Mouse (Mus musculus): Measurements from ENCODE around the gene Nlrp1b. TPM values are rescaled to one million over a fixed set of nuclear protein-coding genes. Genes with fewer than 3 reads are reported as not detected.
A peak's percentile ranks its signal among the peaks of the same experiment; 100 is the strongest.

Nlrp1b gene
- polyA plus RNA-seq, 1 experiment = 0.01 TPM

- Histone ChIP-seq H3K4me3 (no peak overlapping the region), H3K27me3 (ENCODE audit: control insufficient read depth, insufficient read depth, insufficient read length) (no peaks in the 10 kb centered on the region), H3ac (ENCODE audit: control insufficient read depth, insufficient read length) (no peak overlapping the region), H3K36me3 (ENCODE audit: control insufficient read depth, insufficient read depth) (no peaks in the 10 kb centered on the region), H3K4me2 (ENCODE audit: low read depth) (no peak overlapping the region), H3K79me2 (ENCODE audit: control insufficient read depth, insufficient read depth) (no peaks in the 10 kb centered on the region)
- no peak for TF ChIP-seq POLR2AphosphoS2 (IDR thresholded peaks at IDR 0.05; ENCODE audit: insufficient read length, low read depth)
- no peak for TF ChIP-seq MAX (IDR thresholded peaks at IDR 0.05; ENCODE audit: low read depth)
- TF ChIP-seq TCF12 (IDR thresholded peaks at IDR 0.05; ENCODE audit: insufficient read depth, poor library complexity, severe bottlenecking) = no peak
- TF ChIP-seq REST (IDR thresholded peaks at IDR 0.05; ENCODE audit: insufficient read depth, insufficient read length) = no peak
- TF ChIP-seq POLR2A (IDR thresholded peaks at IDR 0.05; ENCODE audit: insufficient read length, low read depth) = no peak
These were observed 60.9 kb downstream of the Nlrp1b start for GRCm38 (mm10) chr11:71169633-71170032.

- no peak overlapping the region for H3ac ChIP-seq (ENCODE audit: control insufficient read depth, insufficient read length)
- no peaks in the 10 kb centered on the region for H3K36me3 ChIP-seq (ENCODE audit: control insufficient read depth, insufficient read depth)
- H3K4me3 ChIP-seq = no peak overlapping the region
- TF ChIP-seq MAX (IDR thresholded peaks at IDR 0.05; ENCODE audit: low read depth) (no peak), CEBPB (IDR thresholded peaks at IDR 0.05; ENCODE audit: insufficient read depth, poor library complexity, severe bottlenecking) (no peak), POLR2A (IDR thresholded peaks at IDR 0.05; ENCODE audit: insufficient read length, low read depth) (no peak), SRF (IDR thresholded peaks at IDR 0.05; ENCODE audit: control insufficient read depth, insufficient read length, low read depth) (no peak), MYOG (IDR thresholded peaks at IDR 0.05; ENCODE audit: control insufficient read depth in 1 of 3, insufficient read depth in 1 of 3, insufficient read length in 2 of 3, low read depth in 2 of 3) (no peak), REST (IDR thresholded peaks at IDR 0.05; ENCODE audit: insufficient read depth, insufficient read length) (no peak), E2F4 (IDR thresholded peaks at IDR 0.05; ENCODE audit: insufficient read depth) (no peak), MYOD1 (IDR thresholded peaks at IDR 0.05; ENCODE audit: control insufficient read depth in 1 of 3, insufficient read length in 2 of 3, low read depth in 2 of 3) (no peak), TCF12 (IDR thresholded peaks at IDR 0.05; ENCODE audit: insufficient read depth, poor library complexity, severe bottlenecking) (no peak), USF1 (IDR thresholded peaks at IDR 0.05; ENCODE audit: low read depth) (no peak), TCF3 (IDR thresholded peaks at IDR 0.05; ENCODE audit: insufficient read length, low read depth) (no peak), POLR2AphosphoS2 (IDR thresholded peaks at IDR 0.05; ENCODE audit: insufficient read length, low read depth) (no peak)
- H3K79me2 ChIP-seq (ENCODE audit: control insufficient read depth, insufficient read depth) = no peaks in the 10 kb centered on the region
- H3K27me3 ChIP-seq (ENCODE audit: control insufficient read depth, insufficient read depth, insufficient read length) = no peaks in the 10 kb centered on the region
- H3K4me2 ChIP-seq (ENCODE audit: low read depth) = no peak overlapping the region
These were observed 66.4 kb downstream of the Nlrp1b start for GRCm38 (mm10) chr11:71164139-71164538.

DNA sequence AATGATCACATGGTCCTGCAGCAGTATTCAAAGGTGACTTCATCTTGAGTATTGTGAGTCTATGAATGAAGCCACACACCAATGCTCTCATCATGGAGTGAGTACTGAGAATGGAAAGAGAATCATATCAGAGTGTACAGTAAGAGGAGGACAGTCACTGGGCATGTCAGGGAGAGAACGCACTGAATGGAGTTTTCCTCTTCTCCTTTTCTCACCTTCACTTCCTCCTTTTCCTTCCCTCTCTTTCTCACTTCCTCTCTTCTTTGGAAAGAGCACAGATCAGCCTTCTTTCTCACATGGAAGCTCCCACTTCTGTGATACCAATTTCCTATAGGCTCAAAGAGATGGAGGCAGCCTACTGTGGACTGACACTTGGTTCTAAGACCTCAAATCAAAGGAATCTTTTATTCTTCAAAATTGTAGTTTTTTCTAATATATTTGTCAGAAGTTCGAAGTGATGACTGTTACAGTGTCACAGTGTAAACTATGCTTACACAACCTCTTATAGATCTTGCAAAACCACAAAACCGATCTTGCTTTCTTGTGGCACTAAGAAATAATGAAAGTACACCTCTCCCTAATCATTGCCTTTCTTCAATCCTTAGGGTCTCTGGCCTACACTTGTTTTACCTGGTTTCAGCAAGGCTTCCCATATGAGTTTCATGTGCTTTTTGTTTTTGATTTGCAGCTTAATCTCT, 70.9 kb downstream of the Nlrp1b start:
- TF ChIP-seq MYOG (IDR thresholded peaks at IDR 0.05; ENCODE audit: control insufficient read depth in 1 of 3, insufficient read depth in 1 of 3, insufficient read length in 2 of 3, low read depth in 2 of 3) (no peak), MYOD1 (IDR thresholded peaks at IDR 0.05; ENCODE audit: control insufficient read depth in 1 of 3, insufficient read length in 2 of 3, low read depth in 2 of 3) (no peak), CEBPB (IDR thresholded peaks at IDR 0.05; ENCODE audit: insufficient read depth, poor library complexity, severe bottlenecking) (no peak), TCF3 (IDR thresholded peaks at IDR 0.05; ENCODE audit: insufficient read length, low read depth) (no peak), REST (IDR thresholded peaks at IDR 0.05; ENCODE audit: insufficient read depth, insufficient read length) (no peak), POLR2A (IDR thresholded peaks at IDR 0.05; ENCODE audit: insufficient read length, low read depth) (no peak), SRF (IDR thresholded peaks at IDR 0.05; ENCODE audit: control insufficient read depth, insufficient read length, low read depth) (no peak), TCF12 (IDR thresholded peaks at IDR 0.05; ENCODE audit: insufficient read depth, poor library complexity, severe bottlenecking) (no peak), E2F4 (IDR thresholded peaks at IDR 0.05; ENCODE audit: insufficient read depth) (no peak), POLR2AphosphoS2 (IDR thresholded peaks at IDR 0.05; ENCODE audit: insufficient read length, low read depth) (no peak), MAX (IDR thresholded peaks at IDR 0.05; ENCODE audit: low read depth) (no peak), USF1 (IDR thresholded peaks at IDR 0.05; ENCODE audit: low read depth) (no peak)
- H3K79me2 ChIP-seq (ENCODE audit: control insufficient read depth, insufficient read depth) = no peaks in the 10 kb centered on the region
- H3K4me2 ChIP-seq (ENCODE audit: low read depth) = no peak overlapping the region
- no peaks in the 10 kb centered on the region for H3K27me3 ChIP-seq (ENCODE audit: control insufficient read depth, insufficient read depth, insufficient read length)
- no peak overlapping the region for H3K4me3 ChIP-seq
- H3K36me3 ChIP-seq (ENCODE audit: control insufficient read depth, insufficient read depth) = no peaks in the 10 kb centered on the region
- no peak overlapping the region for H3ac ChIP-seq (ENCODE audit: control insufficient read depth, insufficient read length)

GRCm38 (mm10) chr11:71155272-71155671, 75.3 kb downstream of the Nlrp1b start:
- Histone ChIP-seq H3K36me3 (ENCODE audit: control insufficient read depth, insufficient read depth) (no peaks in the 10 kb centered on the region), H3K79me2 (ENCODE audit: control insufficient read depth, insufficient read depth) (no peaks in the 10 kb centered on the region), H3K4me2 (ENCODE audit: low read depth) (peak overlapping the region; percentile 13), H3K27me3 (ENCODE audit: control insufficient read depth, insufficient read depth, insufficient read length) (no peaks in the 10 kb centered on the region), H3K4me3 (no peak overlapping the region), H3ac (ENCODE audit: control insufficient read depth, insufficient read length) (no peak overlapping the region)
- TF ChIP-seq CEBPB (IDR thresholded peaks at IDR 0.05; ENCODE audit: insufficient read depth, poor library complexity, severe bottlenecking) (peak; percentile 96), REST (IDR thresholded peaks at IDR 0.05; ENCODE audit: insufficient read depth, insufficient read length) (no peak)

- H3K36me3 ChIP-seq (ENCODE audit: control insufficient read depth, insufficient read depth) = no peaks in the 10 kb centered on the region
- TF ChIP-seq POLR2A (IDR thresholded peaks at IDR 0.05; ENCODE audit: insufficient read length, low read depth) = no peak
- TF ChIP-seq TCF3 (IDR thresholded peaks at IDR 0.05; ENCODE audit: insufficient read length, low read depth) = no peak
- no peak for TF ChIP-seq USF1 (IDR thresholded peaks at IDR 0.05; ENCODE audit: low read depth)
- TF ChIP-seq E2F4 (IDR thresholded peaks at IDR 0.05; ENCODE audit: insufficient read depth) = no peak
- no peak for TF ChIP-seq SRF (IDR thresholded peaks at IDR 0.05; ENCODE audit: control insufficient read depth, insufficient read length, low read depth)
- no peak for TF ChIP-seq MYOG (IDR thresholded peaks at IDR 0.05; ENCODE audit: control insufficient read depth in 1 of 3, insufficient read depth in 1 of 3, insufficient read length in 2 of 3, low read depth in 2 of 3)
- no peak for TF ChIP-seq MAX (IDR thresholded peaks at IDR 0.05; ENCODE audit: low read depth)
- no peak for TF ChIP-seq CEBPB (IDR thresholded peaks at IDR 0.05; ENCODE audit: insufficient read depth, poor library complexity, severe bottlenecking)
- no peak for TF ChIP-seq MYOD1 (IDR thresholded peaks at IDR 0.05; ENCODE audit: control insufficient read depth in 1 of 3, insufficient read length in 2 of 3, low read depth in 2 of 3)
- no peak for TF ChIP-seq TCF12 (IDR thresholded peaks at IDR 0.05; ENCODE audit: insufficient read depth, poor library complexity, severe bottlenecking)
- TF ChIP-seq REST (IDR thresholded peaks at IDR 0.05; ENCODE audit: insufficient read depth, insufficient read length) = no peak
- no peak for TF ChIP-seq POLR2AphosphoS2 (IDR thresholded peaks at IDR 0.05; ENCODE audit: insufficient read length, low read depth)
- no peak within 1 kb of the TSS for H3K4me2 ChIP-seq (ENCODE audit: low read depth)
- H3K79me2 ChIP-seq (ENCODE audit: control insufficient read depth, insufficient read depth) = no peaks in the 10 kb centered on the region
- no peak within 1 kb of the TSS for H3K4me3 ChIP-seq
- H3K27me3 ChIP-seq (ENCODE audit: control insufficient read depth, insufficient read depth, insufficient read length) = no peaks in the 10 kb centered on the region
- no peak within 1 kb of the TSS for H3ac ChIP-seq (ENCODE audit: control insufficient read depth, insufficient read length)
These were observed 85.9 kb downstream of the Nlrp1b start, which contains the start of gene Nlrp1a for GRCm38 (mm10) chr11:71144661-71145060. Gene Nlrp1a, minus strand, starts transcription at chr11:71144704.
